Mouse (Mus musculus): Measurements from ENCODE around the gene Mamdc2. TPM values are rescaled to one million over a fixed set of nuclear protein-coding genes. Genes with fewer than 3 reads are reported as not detected.

The Mamdc2 gene
- polyA plus RNA-seq, 1 experiment from 2014 or later: 1.0 TPM

GRCm38 (mm10) chr19:23306671-23307070 is 141.6 kb downstream of the Mamdc2 start:
- no peak for ATAC-seq
- Histone ChIP-seq H3K9ac (no peak overlapping the region), H3K4me3 (no peak overlapping the region), H3K4me2 (no peak overlapping the region), H3K27me3 (no peaks in the 10 kb centered on the region), H3K9me3 (replicated peaks) (no peaks in the 10 kb centered on the region), H3K4me1 (no peaks in the 10 kb centered on the region), H3K36me3 (ENCODE audit: poor library complexity, severe bottlenecking) (no peaks in the 10 kb centered on the region), H3K27ac (no peak overlapping the region)
- 78% methylated on average over 7 of the region's 7 CpGs for WGBS

- Histone ChIP-seq H3K4me2 (no peak overlapping the region), H3K36me3 (ENCODE audit: poor library complexity, severe bottlenecking) (no peaks in the 10 kb centered on the region), H3K9me3 (replicated peaks) (no peaks in the 10 kb centered on the region), H3K27ac (no peak overlapping the region), H3K4me3 (no peak overlapping the region), H3K4me1 (no peaks in the 10 kb centered on the region), H3K9ac (no peak overlapping the region), H3K27me3 (no peaks in the 10 kb centered on the region)
- no peak for ATAC-seq
- WGBS: 91% methylated on average over 3 of the region's 3 CpGs
Measured at GRCm38 (mm10) chr19:23299987-23300386, 148.3 kb downstream of the Mamdc2 start.

GRCm38 (mm10) chr19:23298917-23299316 is 149.3 kb downstream of the Mamdc2 start:
- Histone ChIP-seq H3K9ac (no peak overlapping the region), H3K36me3 (ENCODE audit: poor library complexity, severe bottlenecking) (no peaks in the 10 kb centered on the region), H3K4me1 (no peaks in the 10 kb centered on the region), H3K4me2 (no peak overlapping the region), H3K27ac (no peak overlapping the region), H3K4me3 (no peak overlapping the region), H3K9me3 (replicated peaks) (no peaks in the 10 kb centered on the region), H3K27me3 (no peaks in the 10 kb centered on the region)
- WGBS: 84% methylated on average over 1 of the region's 1 CpGs
- ATAC-seq: no peak

- Histone ChIP-seq H3K36me3 (ENCODE audit: poor library complexity, severe bottlenecking) (no peaks in the 10 kb centered on the region), H3K4me2 (no peak overlapping the region), H3K4me1 (no peaks in the 10 kb centered on the region), H3K9me3 (replicated peaks) (no peaks in the 10 kb centered on the region), H3K4me3 (no peak overlapping the region), H3K27ac (no peak overlapping the region), H3K9ac (no peak overlapping the region), H3K27me3 (no peaks in the 10 kb centered on the region)
- no peak for ATAC-seq
Measured at GRCm38 (mm10) chr19:23297191-23297590, 151.1 kb downstream of the Mamdc2 start.

- Histone ChIP-seq H3K36me3 (ENCODE audit: poor library complexity, severe bottlenecking) (no peaks in the 10 kb centered on the region), H3K9me3 (replicated peaks) (no peaks in the 10 kb centered on the region; the same call in 1 of the 2 replicates), H3K9ac (no peak overlapping the region), H3K4me2 (no peak overlapping the region), H3K4me3 (no peak overlapping the region), H3K4me1 (no peaks in the 10 kb centered on the region), H3K27ac (no peak overlapping the region), H3K27me3 (no peaks in the 10 kb centered on the region)
- WGBS: 73% methylated on average over 1 of the region's 1 CpGs
- no peak for ATAC-seq
Measured at GRCm38 (mm10) chr19:23289251-23289650, 159.0 kb downstream of the Mamdc2 start.

GRCm38 (mm10) chr19:23281911-23282660 is 166.2 kb downstream of the Mamdc2 start:
- H3K4me1 ChIP-seq: no peaks in the 10 kb centered on the region
- 42% methylated on average over 8 of the region's 8 CpGs for WGBS

GRCm38 (mm10) chr19:23274054-23274724 is 174.1 kb downstream of the Mamdc2 start:
- peak overlapping the region; percentile 67 for H3K4me2 ChIP-seq
- 54% methylated on average over 4 of the region's 4 CpGs for WGBS
- ATAC-seq: peak; percentile 56
- peak overlapping the region; percentile 87; the same call in 1 of the 2 replicates for H3K9ac ChIP-seq
- no peaks in the 10 kb centered on the region for H3K36me3 ChIP-seq (ENCODE audit: poor library complexity, severe bottlenecking)
- H3K27me3 ChIP-seq: no peaks in the 10 kb centered on the region
- no peak overlapping the region for H3K27ac ChIP-seq
- peak overlapping the region; percentile 85 for H3K4me3 ChIP-seq
- peaks cover 10% of the 10 kb centered on the region for H3K4me1 ChIP-seq
- no peaks in the 10 kb centered on the region for H3K9me3 ChIP-seq (replicated peaks)

More at GRCm38 (mm10) chr19:23281911-23282660, 166.2 kb downstream of the Mamdc2 start:
- no peak overlapping the region for H3K4me3 ChIP-seq
- H3K9ac ChIP-seq: no peak overlapping the region
- H3K27ac ChIP-seq: no peak overlapping the region
- no peaks in the 10 kb centered on the region for H3K27me3 ChIP-seq
- ATAC-seq: no peak
- H3K36me3 ChIP-seq (ENCODE audit: poor library complexity, severe bottlenecking): no peaks in the 10 kb centered on the region
- no peak overlapping the region for H3K4me2 ChIP-seq
- no peaks in the 10 kb centered on the region for H3K9me3 ChIP-seq (replicated peaks)

GRCm38 (mm10) chr19:23273355-23274053 is 174.7 kb downstream of the Mamdc2 start, which contains the start of gene Smc5:
Smc5 (minus strand) TSS chr19:23273897.
- no peaks in the 10 kb centered on the region for H3K27me3 ChIP-seq
- H3K9me3 ChIP-seq (replicated peaks): no peaks in the 10 kb centered on the region
- peaks cover 6% of the 10 kb centered on the region for H3K36me3 ChIP-seq (ENCODE audit: poor library complexity, severe bottlenecking)
- H3K4me1 ChIP-seq: peaks cover 10% of the 10 kb centered on the region
- ATAC-seq: peak; percentile 97
- H3K9ac ChIP-seq: peak within 1 kb of the TSS; percentile 87
- peak within 1 kb of the TSS; percentile 60; the same call in 1 of the 2 replicates for H3K27ac ChIP-seq
- WGBS: under 1% methylated on average over 57 of the region's 69 CpGs
- peak within 1 kb of the TSS; percentile 67 for H3K4me2 ChIP-seq
- peak within 1 kb of the TSS; percentile 85 for H3K4me3 ChIP-seq

- Histone ChIP-seq H3K27me3 (no peaks in the 10 kb centered on the region), H3K9me3 (replicated peaks) (no peaks in the 10 kb centered on the region), H3K4me1 (no peaks in the 10 kb centered on the region), H3K36me3 (ENCODE audit: poor library complexity, severe bottlenecking) (peaks cover 60% of the 10 kb centered on the region), H3K27ac (no peak overlapping the region), H3K4me2 (no peak overlapping the region), H3K4me3 (no peak overlapping the region), H3K9ac (no peak overlapping the region)
- ATAC-seq: no peak
- WGBS: 91% methylated on average over 9 of the region's 9 CpGs
Measured at GRCm38 (mm10) chr19:23256771-23257170, 191.5 kb downstream of the Mamdc2 start.

Other genes with a start within 250 kb of the Mamdc2 start
- gene Smc5, start 174.5 kb downstream of the Mamdc2 start, polyA plus RNA-seq (2015; fragmentation: Nextera tagmentation; extraction: Ambion mirVana): 39.5 and 43.0 TPM in 2 replicates
- gene 1700028P14Rik, start 204.4 kb upstream of the Mamdc2 start, polyA plus RNA-seq (2015; fragmentation: Nextera tagmentation; extraction: Ambion mirVana): 1.3 and 1.7 TPM in 2 replicates
- gene Ptar1, start 239.0 kb upstream of the Mamdc2 start, polyA plus RNA-seq (2015; fragmentation: Nextera tagmentation; extraction: Ambion mirVana): 4.4 and 5.2 TPM in 2 replicates